Comparison of ENCODE assay signal across 8 mouse cellular contexts in genomic region chr10:50704202-50704601, GRCm38 (mm10).
DNase-seq lines count a peak whose midpoint lies in the region; ATAC-seq and TF ChIP-seq lines count a peak whose summit lies in the region.

No protein-coding gene starts in this region.

- no peaks in the 10 kb centered on the region for H3K9me3 ChIP-seq in heart, embryonic 12.5 days (replicated peaks)
- no peaks in the 10 kb centered on the region for H3K9me3 ChIP-seq in hindbrain, postnatal 0 days (ENCODE audit: low read length)
- H3K9me3 ChIP-seq in midbrain, embryonic 13.5 days = no peaks in the 10 kb centered on the region
- H3K9me3 ChIP-seq in stomach, postnatal 0 days (ENCODE audit: control insufficient read depth, low read length) = no peaks in the 10 kb centered on the region

- H3K4me3 ChIP-seq in heart, embryonic 12.5 days = no peak overlapping the region
- H3K4me3 ChIP-seq in hindbrain, postnatal 0 days (ENCODE audit: low read length) = no peak overlapping the region
- H3K4me3 ChIP-seq in midbrain, embryonic 13.5 days (replicated peaks) = no peak overlapping the region
- no peak overlapping the region for H3K4me3 ChIP-seq in stomach, postnatal 0 days (ENCODE audit: low read depth, low read length)

- TF ChIP-seq CTCF in hindbrain, postnatal 0 days (IDR thresholded peaks at IDR 0.05; ENCODE audit: low read depth) = peak; percentile 89
- peak; percentile 90 for TF ChIP-seq CTCF in stomach, postnatal 0 days (IDR thresholded peaks at IDR 0.05; ENCODE audit: low read depth)

- no peak overlapping the region for H3K4me2 ChIP-seq in heart, embryonic 12.5 days
- H3K4me2 ChIP-seq in hindbrain, postnatal 0 days (ENCODE audit: low read depth, low read length) = no peak overlapping the region
- H3K4me2 ChIP-seq in midbrain, embryonic 13.5 days (replicated peaks) = no peak overlapping the region
- H3K4me2 ChIP-seq in stomach, postnatal 0 days (replicated peaks; ENCODE audit: low read depth) = no peak overlapping the region

- no peaks in the 10 kb centered on the region for H3K27me3 ChIP-seq in heart, embryonic 12.5 days (replicated peaks)
- no peaks in the 10 kb centered on the region for H3K27me3 ChIP-seq in hindbrain, postnatal 0 days (ENCODE audit: insufficient read depth, low read length)
- no peaks in the 10 kb centered on the region for H3K27me3 ChIP-seq in midbrain, embryonic 13.5 days
- no peaks in the 10 kb centered on the region for H3K27me3 ChIP-seq in stomach, postnatal 0 days (ENCODE audit: control insufficient read depth, insufficient read depth, low read length)

- peak; percentile 20 for DNase-seq in heart, adult 8-10 months (ENCODE audit: low spot score)
- peak; percentile 79 for DNase-seq in NIH3T3 (ENCODE audit: low read depth)
- DNase-seq in embryo, embryonic 10.5 days (ENCODE audit: low spot score) = peak; percentile 86
- DNase-seq in hindbrain, postnatal 0 days (ENCODE audit: low spot score) = peak; percentile 91
- peak; percentile 34 to 58 for DNase-seq in left cerebral cortex, postnatal 10 days (ENCODE audit: extremely low spot score in 1 of 2, low spot score in 2 of 2)
- no peak for DNase-seq in stomach, postnatal 0 days (ENCODE audit: low spot score)

- WGBS in heart, embryonic 12.5 days = 31% methylated on average over 6 of the region's 6 CpGs
- WGBS in hindbrain, postnatal 0 days = 13% methylated on average over 6 of the region's 6 CpGs
- 15% methylated on average over 6 of the region's 6 CpGs for whole genome bisulfite sequencing in midbrain, embryonic 13.5 days
- WGBS in stomach, postnatal 0 days = 13% methylated on average over 6 of the region's 6 CpGs

- H3K4me1 ChIP-seq in heart, embryonic 12.5 days (replicated peaks) = peaks cover 3% of the 10 kb centered on the region; the same call in 1 of the 2 replicates
- H3K4me1 ChIP-seq in hindbrain, postnatal 0 days (ENCODE audit: insufficient read depth, low read length) = no peaks in the 10 kb centered on the region
- no peaks in the 10 kb centered on the region for H3K4me1 ChIP-seq in midbrain, embryonic 13.5 days (replicated peaks)
- H3K4me1 ChIP-seq in stomach, postnatal 0 days (replicated peaks; ENCODE audit: control insufficient read depth, insufficient read depth) = no peaks in the 10 kb centered on the region

- H3K27ac ChIP-seq in heart, embryonic 12.5 days (ENCODE audit: poor library complexity, severe bottlenecking) = no peak overlapping the region
- H3K27ac ChIP-seq in hindbrain, postnatal 0 days = no peak overlapping the region
- H3K27ac ChIP-seq in midbrain, embryonic 13.5 days = no peak overlapping the region
- H3K27ac ChIP-seq in stomach, postnatal 0 days (replicated peaks) = no peak overlapping the region

- no peak overlapping the region for H3K9ac ChIP-seq in heart, embryonic 12.5 days
- H3K9ac ChIP-seq in hindbrain, postnatal 0 days (replicated peaks; ENCODE audit: low read length) = no peak overlapping the region
- no peak overlapping the region for H3K9ac ChIP-seq in midbrain, embryonic 13.5 days (replicated peaks)
- no peak overlapping the region for H3K9ac ChIP-seq in stomach, postnatal 0 days (ENCODE audit: low read length)

- peaks cover 11% of the 10 kb centered on the region for H3K36me3 ChIP-seq in heart, embryonic 12.5 days
- 0 out of 2 replicates have a peak, but pooled peaks cover 5% of the 10 kb centered on the region for H3K36me3 ChIP-seq in hindbrain, postnatal 0 days (ENCODE audit: insufficient read depth, low read length)
- H3K36me3 ChIP-seq in midbrain, embryonic 13.5 days = peaks cover 5% of the 10 kb centered on the region; the same call in 1 of the 2 replicates
- peaks cover 5% of the 10 kb centered on the region; the same call in 1 of the 2 replicates for H3K36me3 ChIP-seq in stomach, postnatal 0 days (ENCODE audit: control insufficient read depth, insufficient read depth, low read length)

- ATAC-seq in heart, embryonic 12.5 days (ENCODE audit: insufficient number of reproducible peaks, low FRiP score) = no peak
- ATAC-seq in hindbrain, postnatal 0 days = peak; percentile 83
- ATAC-seq in midbrain, embryonic 13.5 days = peak; percentile 89
- no peak for ATAC-seq in stomach, postnatal 0 days (ENCODE audit: low FRiP score, low TSS enrichment)

- intact Hi-C loops in left cerebral cortex, postnatal 10 days (cut with DNase I) = loop anchor here (2.0 to 10.0 kb wide), 3 partner anchors 191 to 701 kb away; partner anchors contain the start of gene Sim1

- no peak for TF ChIP-seq EP300 in stomach, postnatal 0 days (optimal IDR thresholded peaks at IDR 0.05)

Comparison
In these comparisons a context has a peak if more than half of its experiments do, and no peak if none do; other contexts are left out.
1. ATAC-seq: peak in hindbrain, postnatal 0 days (single experiment) and midbrain, embryonic 13.5 days (single experiment); none in heart, embryonic 12.5 days (single experiment) and stomach, postnatal 0 days (single experiment).